Mouse (Mus musculus): Measurements from ENCODE around the gene Dnm2. TPM values are rescaled to one million over a fixed set of nuclear protein-coding genes. Genes with fewer than 3 reads are reported as not detected.

The Dnm2 gene
- polyA plus RNA-seq, 1 experiment, result 129 TPM

GRCm38 (mm10) chr9:21439456-21439855 lies 14.7 kb downstream of the Dnm2 start:
- H3K4me1 ChIP-seq (ENCODE audit: control insufficient read depth, insufficient read depth, low read length), result peaks cover 48% of the 10 kb centered on the region
- no peak overlapping the region for H3K27ac ChIP-seq (ENCODE audit: insufficient read depth, low read depth, low read length)

GRCm38 (mm10) chr9:21439914-21440313 lies 15.2 kb downstream of the Dnm2 start:
- Histone ChIP-seq H3K4me1 (ENCODE audit: control insufficient read depth, insufficient read depth, low read length) (peaks cover 51% of the 10 kb centered on the region), H3K4me3 (ENCODE audit: insufficient read depth, low read length) (no peak overlapping the region)
- TF ChIP-seq POLR2A (IDR thresholded peaks at IDR 0.05; ENCODE audit: borderline replicate concordance, low read depth, low read length) (no peak), CTCF (IDR thresholded peaks at IDR 0.05; ENCODE audit: low read depth, low read length) (no peak)

More at GRCm38 (mm10) chr9:21439456-21439855, 14.7 kb downstream of the Dnm2 start:
- H3K4me3 ChIP-seq (ENCODE audit: insufficient read depth, low read length), result no peak overlapping the region
- TF ChIP-seq CTCF (IDR thresholded peaks at IDR 0.05; ENCODE audit: low read depth, low read length), result no peak
- TF ChIP-seq POLR2A (IDR thresholded peaks at IDR 0.05; ENCODE audit: borderline replicate concordance, low read depth, low read length), result no peak

GRCm38 (mm10) chr9:21440387-21440786 lies 15.7 kb downstream of the Dnm2 start:
- Histone ChIP-seq H3K4me3 (ENCODE audit: insufficient read depth, low read length) (no peak overlapping the region), H3K4me1 (ENCODE audit: control insufficient read depth, insufficient read depth, low read length) (peaks cover 49% of the 10 kb centered on the region), H3K27ac (ENCODE audit: insufficient read depth, low read depth, low read length) (no peak overlapping the region)
- TF ChIP-seq CTCF (IDR thresholded peaks at IDR 0.05; ENCODE audit: low read depth, low read length) (no peak), POLR2A (IDR thresholded peaks at IDR 0.05; ENCODE audit: borderline replicate concordance, low read depth, low read length) (no peak)

More at GRCm38 (mm10) chr9:21439914-21440313, 15.2 kb downstream of the Dnm2 start:
- no peak overlapping the region for H3K27ac ChIP-seq (ENCODE audit: insufficient read depth, low read depth, low read length)

- TF ChIP-seq CTCF (IDR thresholded peaks at IDR 0.05; ENCODE audit: low read depth, low read length), result no peak
- TF ChIP-seq POLR2A (IDR thresholded peaks at IDR 0.05; ENCODE audit: borderline replicate concordance, low read depth, low read length), result no peak
- peaks cover 29% of the 10 kb centered on the region for H3K4me1 ChIP-seq (ENCODE audit: control insufficient read depth, insufficient read depth, low read length)
- no peak overlapping the region for H3K4me3 ChIP-seq (ENCODE audit: insufficient read depth, low read length)
- no peak overlapping the region for H3K27ac ChIP-seq (ENCODE audit: insufficient read depth, low read depth, low read length)
Observed at GRCm38 (mm10) chr9:21443853-21444252, 19.1 kb downstream of the Dnm2 start.

GRCm38 (mm10) chr9:21444574-21444973 lies 19.9 kb downstream of the Dnm2 start:
- Histone ChIP-seq H3K27ac (ENCODE audit: insufficient read depth, low read depth, low read length) (no peak overlapping the region), H3K4me3 (ENCODE audit: insufficient read depth, low read length) (no peak overlapping the region), H3K4me1 (ENCODE audit: control insufficient read depth, insufficient read depth, low read length) (peaks cover 23% of the 10 kb centered on the region)
- TF ChIP-seq CTCF (IDR thresholded peaks at IDR 0.05; ENCODE audit: low read depth, low read length), result no peak
- TF ChIP-seq POLR2A (IDR thresholded peaks at IDR 0.05; ENCODE audit: borderline replicate concordance, low read depth, low read length), result no peak

GRCm38 (mm10) chr9:21445081-21445744 lies 20.5 kb downstream of the Dnm2 start:
- Histone ChIP-seq H3K4me1 (ENCODE audit: control insufficient read depth, insufficient read depth, low read length) (peaks cover 24% of the 10 kb centered on the region), H3K4me3 (ENCODE audit: insufficient read depth, low read length) (no peak overlapping the region), H3K27ac (ENCODE audit: insufficient read depth, low read depth, low read length) (no peak overlapping the region)
- no peak for TF ChIP-seq CTCF (IDR thresholded peaks at IDR 0.05; ENCODE audit: low read depth, low read length)
- TF ChIP-seq POLR2A (IDR thresholded peaks at IDR 0.05; ENCODE audit: borderline replicate concordance, low read depth, low read length), result no peak

- Histone ChIP-seq H3K27ac (ENCODE audit: insufficient read depth, low read depth, low read length) (no peak overlapping the region), H3K4me1 (ENCODE audit: control insufficient read depth, insufficient read depth, low read length) (peaks cover 46% of the 10 kb centered on the region), H3K4me3 (ENCODE audit: insufficient read depth, low read length) (no peak overlapping the region)
- TF ChIP-seq POLR2A (IDR thresholded peaks at IDR 0.05; ENCODE audit: borderline replicate concordance, low read depth, low read length) (no peak), CTCF (IDR thresholded peaks at IDR 0.05; ENCODE audit: low read depth, low read length) (no peak)
Observed at GRCm38 (mm10) chr9:21447778-21448177, 23.1 kb downstream of the Dnm2 start.

GRCm38 (mm10) chr9:21449710-21450109 lies 25.0 kb downstream of the Dnm2 start:
- H3K27ac ChIP-seq (ENCODE audit: insufficient read depth, low read depth, low read length), result no peak overlapping the region
- H3K4me1 ChIP-seq (ENCODE audit: control insufficient read depth, insufficient read depth, low read length), result peaks cover 60% of the 10 kb centered on the region
- no peak for TF ChIP-seq CTCF (IDR thresholded peaks at IDR 0.05; ENCODE audit: low read depth, low read length)
- TF ChIP-seq POLR2A (IDR thresholded peaks at IDR 0.05; ENCODE audit: borderline replicate concordance, low read depth, low read length), result no peak
- H3K4me3 ChIP-seq (ENCODE audit: insufficient read depth, low read length), result no peak overlapping the region

GRCm38 (mm10) chr9:21450270-21450669 lies 25.6 kb downstream of the Dnm2 start:
- Histone ChIP-seq H3K4me1 (ENCODE audit: control insufficient read depth, insufficient read depth, low read length) (peaks cover 64% of the 10 kb centered on the region), H3K4me3 (ENCODE audit: insufficient read depth, low read length) (no peak overlapping the region), H3K27ac (ENCODE audit: insufficient read depth, low read depth, low read length) (no peak overlapping the region)
- TF ChIP-seq POLR2A (IDR thresholded peaks at IDR 0.05; ENCODE audit: borderline replicate concordance, low read depth, low read length) (no peak), CTCF (IDR thresholded peaks at IDR 0.05; ENCODE audit: low read depth, low read length) (no peak)

- Histone ChIP-seq H3K4me3 (ENCODE audit: insufficient read depth, low read length) (no peak overlapping the region), H3K27ac (ENCODE audit: insufficient read depth, low read depth, low read length) (no peak overlapping the region), H3K4me1 (ENCODE audit: control insufficient read depth, insufficient read depth, low read length) (peaks cover 66% of the 10 kb centered on the region)
- TF ChIP-seq POLR2A (IDR thresholded peaks at IDR 0.05; ENCODE audit: borderline replicate concordance, low read depth, low read length) (no peak), CTCF (IDR thresholded peaks at IDR 0.05; ENCODE audit: low read depth, low read length) (no peak)
Observed at GRCm38 (mm10) chr9:21451391-21451790, 26.7 kb downstream of the Dnm2 start.
